Mouse (Mus musculus) retina, adult 2 months (tissue): ENCODE data around the gene Asb11.

Experiments used
- DNase-seq: peaks from one replicate; pipeline ENCODE4 v3.0.0-alpha.2; 2012; ENCODE audit warnings: low read depth, low spot score

The Asb11 gene

DNA sequence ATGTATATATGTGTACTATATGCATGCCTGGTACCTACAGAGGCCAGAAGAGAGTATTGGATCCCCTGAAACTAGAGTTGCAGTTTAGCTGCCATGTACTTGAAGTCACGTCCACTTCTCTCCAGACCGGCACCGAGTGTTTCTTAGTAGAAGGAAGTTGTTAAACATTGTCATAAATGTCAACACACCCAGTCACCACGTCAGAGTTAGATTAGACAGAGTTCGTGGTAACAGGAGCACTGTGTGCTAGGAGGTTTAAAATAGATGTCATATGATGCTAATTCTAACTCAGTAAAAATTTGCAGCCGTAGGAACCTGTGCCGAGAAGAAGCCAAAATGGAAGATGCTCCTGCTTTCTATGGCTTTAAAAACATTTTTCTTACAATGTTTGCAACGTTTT is at the start of gene Asb11:
Asb11 (plus strand) TSS at position 286 of the 400 bp plus-strand sequence.
- no peak for DNase-seq

GRCm38 (mm10) chrX:164394091-164394490 is 42.7 kb upstream of the Asb11 start:
- DNase-seq: no peak

DNA sequence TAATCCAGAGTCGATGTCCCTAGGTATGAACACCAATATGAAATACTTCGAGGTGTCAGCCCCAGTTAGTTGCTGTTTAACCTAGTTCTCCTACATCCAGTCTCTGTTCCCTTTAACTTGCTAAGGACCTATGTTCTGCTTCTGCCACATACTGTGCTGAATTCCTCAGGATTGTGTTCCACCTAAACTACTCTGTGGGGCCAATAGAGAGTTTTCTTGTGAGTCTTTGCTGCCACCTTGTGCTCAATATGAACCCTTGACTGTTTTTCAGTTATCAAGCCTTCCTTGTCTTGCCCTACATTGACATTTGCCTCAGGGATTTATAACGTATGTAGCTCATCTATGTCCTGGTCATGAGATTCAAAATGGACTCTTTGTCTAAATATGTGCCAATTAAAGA is 38.3 kb upstream of the Asb11 start:
- no peak for DNase-seq

DNA sequence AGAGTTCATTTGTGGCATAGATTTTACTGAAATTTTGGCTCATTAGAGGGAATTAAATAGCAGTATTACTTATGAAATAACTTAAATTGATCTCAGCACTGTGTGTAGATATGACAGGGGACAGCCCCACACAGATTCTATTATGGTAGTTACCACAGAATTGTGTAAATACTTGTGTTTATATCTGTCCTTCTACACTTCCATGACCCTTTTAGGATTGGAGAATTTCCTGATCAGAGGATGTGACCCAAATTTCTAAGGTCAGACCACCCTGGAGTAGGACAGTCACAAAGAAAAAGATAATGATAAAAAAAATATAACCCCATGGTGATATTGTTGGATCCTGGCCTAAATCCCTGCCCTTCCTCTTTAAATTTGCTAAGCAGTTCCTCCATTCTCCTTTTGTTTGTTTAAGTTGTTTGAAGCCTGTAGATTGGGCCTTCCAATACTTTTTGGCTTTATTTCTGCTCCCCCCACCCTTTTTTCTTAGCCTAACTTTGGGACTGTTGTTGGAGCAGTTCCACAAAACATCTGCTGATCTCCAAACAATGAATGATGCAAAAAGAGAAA is 31.6 kb upstream of the Asb11 start:
- no peak for DNase-seq

GRCm38 (mm10) chrX:164406133-164407022 is 30.4 kb upstream of the Asb11 start:
- DNase-seq: no peak

GRCm38 (mm10) chrX:164408301-164408927 is 28.4 kb upstream of the Asb11 start:
- DNase-seq: no peak

DNA sequence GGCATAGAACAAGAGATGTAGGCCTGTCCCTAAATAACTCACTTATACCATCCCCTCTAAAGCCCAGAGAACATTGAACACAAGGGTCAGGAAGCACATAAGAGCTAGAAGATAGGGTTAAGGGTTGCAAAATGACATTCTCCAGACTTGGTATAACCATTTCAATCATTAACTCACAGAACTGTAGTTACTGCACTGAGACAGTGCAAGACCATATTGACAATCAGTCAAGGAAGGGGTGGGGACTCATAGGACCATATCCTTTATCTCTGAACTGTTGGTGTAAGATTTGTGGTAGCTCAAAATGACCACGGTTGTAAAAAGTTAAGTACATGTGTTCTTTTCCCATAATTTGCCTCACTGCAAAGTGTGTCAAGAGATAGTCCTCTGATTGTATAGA is 26.2 kb upstream of the Asb11 start:
- no peak for DNase-seq

DNA sequence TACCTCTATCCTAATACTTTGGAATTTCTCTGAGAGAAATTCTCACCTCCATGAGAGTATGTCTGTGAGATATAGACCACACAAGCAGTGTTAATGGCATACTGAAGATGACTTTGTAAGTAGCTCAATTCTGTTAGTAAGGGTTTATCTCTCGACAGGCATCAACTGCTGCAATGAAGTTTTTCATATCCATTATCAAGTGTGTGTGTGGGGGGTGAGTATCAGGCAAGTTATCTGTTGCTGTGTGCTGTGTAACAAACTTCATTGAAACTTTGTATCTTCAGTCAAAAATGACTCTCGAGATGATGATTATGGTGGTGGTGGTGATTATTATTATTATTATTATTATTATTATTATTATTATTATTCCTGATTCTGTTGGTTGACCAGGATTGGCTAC is 20.0 kb upstream of the Asb11 start:
- no peak for DNase-seq

DNA sequence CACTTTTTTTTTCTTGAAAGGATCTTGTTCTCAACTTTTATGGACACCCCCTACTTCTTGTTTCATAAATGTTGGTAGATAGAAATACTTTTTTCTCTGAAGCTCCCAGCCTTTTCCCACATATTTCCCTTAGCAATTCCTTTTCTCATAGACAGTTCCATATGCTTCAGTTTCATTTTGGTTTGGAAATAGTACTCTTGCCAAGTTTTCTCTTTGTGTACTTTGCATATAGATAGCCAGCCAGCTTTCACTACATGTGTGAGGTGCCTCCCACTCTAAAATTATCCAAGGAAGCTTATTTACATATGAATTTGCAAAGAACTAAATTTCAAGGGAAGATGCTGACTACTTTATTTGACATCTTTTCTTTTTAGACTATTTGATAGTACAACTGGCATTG is 18.8 kb upstream of the Asb11 start:
- DNase-seq: no peak

- peak; percentile 86 for DNase-seq
Measured at GRCm38 (mm10) chrX:164419471-164419939, 17.3 kb upstream of the Asb11 start, which contains the start of gene Piga. TSS of gene Piga (plus strand) at chrX:164419787.

- DNase-seq: no peak
Measured at GRCm38 (mm10) chrX:164419955-164420354, 16.8 kb upstream of the Asb11 start.

- DNase-seq: no peak
Measured at GRCm38 (mm10) chrX:164420518-164420917, 16.3 kb upstream of the Asb11 start.

DNA sequence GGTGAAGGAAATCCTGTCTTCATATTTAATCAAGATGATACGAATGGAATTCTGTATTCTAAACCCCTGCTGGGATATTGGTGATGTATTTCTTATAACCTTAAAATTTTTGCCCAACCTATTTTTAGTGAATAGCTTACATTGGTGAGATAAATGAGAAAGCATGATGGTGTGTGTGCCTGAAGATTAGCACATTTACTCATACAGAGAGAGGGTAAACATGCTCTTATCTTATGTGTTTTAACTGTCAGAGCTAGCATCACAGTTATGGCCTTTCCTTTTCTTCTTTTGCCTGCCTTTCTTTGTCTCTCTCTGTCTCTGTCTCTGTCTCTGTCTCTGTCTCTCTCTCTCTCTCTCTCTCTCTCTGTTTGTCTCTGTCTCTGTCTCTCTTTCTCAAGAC is 12.0 kb upstream of the Asb11 start:
- DNase-seq: no peak

DNA sequence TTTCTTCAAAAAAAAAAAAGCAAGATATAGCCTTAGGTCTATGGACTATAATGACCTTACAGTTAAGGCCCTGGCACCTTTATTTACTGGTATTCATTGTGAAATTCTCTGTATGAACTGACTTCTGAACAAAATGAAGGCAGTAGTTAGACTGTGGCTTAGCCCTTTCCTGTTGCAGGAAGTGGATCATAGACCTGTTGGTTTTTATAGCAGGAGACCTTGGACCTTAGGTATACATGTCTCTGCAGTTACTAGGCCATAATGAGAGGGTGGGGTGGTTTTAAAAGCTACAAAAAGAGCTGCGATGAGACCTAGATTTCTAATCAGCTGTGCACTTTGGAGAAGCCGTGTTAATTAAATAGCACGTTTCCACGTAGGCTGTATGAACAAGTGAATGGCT is 9.5 kb upstream of the Asb11 start:
- no peak for DNase-seq

- DNase-seq: no peak
Measured at GRCm38 (mm10) chrX:164428224-164428623, 8.6 kb upstream of the Asb11 start.

- DNase-seq: no peak
Measured at GRCm38 (mm10) chrX:164430621-164431020, 6.2 kb upstream of the Asb11 start.

- DNase-seq: no peak
Measured at GRCm38 (mm10) chrX:164431133-164431532, 5.7 kb upstream of the Asb11 start.

- DNase-seq: no peak
Measured at GRCm38 (mm10) chrX:164431541-164431940, 5.3 kb upstream of the Asb11 start.

GRCm38 (mm10) chrX:164432682-164433081 is 4.1 kb upstream of the Asb11 start:
- no peak for DNase-seq

DNA sequence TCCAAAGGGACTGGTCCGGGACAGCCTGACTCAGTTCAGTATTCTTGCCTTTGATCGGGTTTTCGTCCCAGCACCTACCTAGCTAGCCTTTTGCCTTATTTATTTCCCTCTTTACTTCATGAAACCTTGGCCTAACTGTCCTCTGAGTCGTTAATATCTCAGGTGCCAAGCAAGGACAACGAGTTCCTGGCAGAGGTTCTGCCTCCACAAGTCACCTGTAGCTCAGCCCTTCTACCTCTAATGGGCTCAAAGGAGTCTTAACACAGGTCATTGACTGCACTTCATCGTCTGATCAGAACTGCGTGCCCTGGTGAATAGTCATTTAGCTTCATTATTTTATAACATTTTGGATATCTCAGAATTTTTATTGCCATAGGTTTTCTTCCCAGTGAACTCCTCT is 2.7 kb downstream of the Asb11 start:
- DNase-seq: no peak

GRCm38 (mm10) chrX:164440140-164440539 is 3.3 kb downstream of the Asb11 start:
- DNase-seq: no peak

GRCm38 (mm10) chrX:164440703-164441102 is 3.9 kb downstream of the Asb11 start:
- no peak for DNase-seq

DNA sequence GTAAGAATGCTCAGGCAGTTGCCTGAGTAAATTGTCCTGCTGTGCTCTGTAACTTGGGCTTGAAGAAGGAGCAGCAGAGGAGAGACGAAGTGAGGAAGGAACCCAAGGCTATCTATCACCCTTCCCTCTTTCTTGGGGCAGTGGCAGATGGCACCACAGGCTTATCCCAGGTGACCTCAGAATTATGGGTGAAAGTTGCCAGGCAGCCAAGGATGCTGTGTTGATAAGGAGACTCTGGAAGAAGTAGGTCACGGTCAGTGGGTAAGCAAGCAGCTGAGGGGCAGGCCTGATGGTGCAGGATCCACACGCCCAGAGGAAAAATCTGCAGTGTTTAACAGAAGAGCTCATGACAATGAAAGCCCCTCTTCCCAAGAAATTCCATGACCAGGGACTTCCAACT is 4.5 kb downstream of the Asb11 start:
- DNase-seq: no peak
